Mouse (Mus musculus): ENCODE results near the gene Rab7. TPM values are rescaled to one million over a fixed set of nuclear protein-coding genes. Genes with fewer than 3 reads are reported as not detected.

Rab7 gene
- 242 and 253 TPM in 2 replicates for polyA plus RNA-seq (2015; fragmentation: Nextera tagmentation; extraction: Ambion mirVana)

- ATAC-seq (peak; percentile 99), DNase-seq (ENCODE audit: low spot score) (peak; percentile 98)
- Histone ChIP-seq H3K9ac (replicated peaks; ENCODE audit: low read depth) (peak within 1 kb of the TSS; percentile 98), H3K27me3 (replicated peaks; ENCODE audit: insufficient read depth, low read length) (no peaks in the 10 kb centered on the region), H3K4me3 (ENCODE audit: low read depth, low read length) (peak within 1 kb of the TSS; percentile 93), H3K27ac (ENCODE audit: low read length) (peak within 1 kb of the TSS; percentile 92), H3K4me1 (ENCODE audit: insufficient read depth, low read depth, low read length) (peaks cover 9% of the 10 kb centered on the region; the same call in 1 of the 2 replicates), H3K4me2 (replicated peaks; ENCODE audit: low read depth, low read length) (peak within 1 kb of the TSS; percentile 78), H3K9me3 (ENCODE audit: low read length) (no peaks in the 10 kb centered on the region), H3K36me3 (ENCODE audit: insufficient read depth, low read length) (no peaks in the 10 kb centered on the region)
- under 1% methylated on average over 50 of the region's 82 CpGs for WGBS
- no peak; the same call in 1 of the 2 replicates for TF ChIP-seq EP300 (IDR thresholded peaks at IDR 0.05)
- no peak for TF ChIP-seq CTCF (IDR thresholded peaks at IDR 0.05)
These were observed at the start of gene Rab7 for GRCm38 (mm10) chr6:88044577-88045405. Rab7 (minus strand) TSS chr6:88045270.

GRCm38 (mm10) chr6:88088971-88089370 lies 43.9 kb upstream of the Rab7 start:
- TF ChIP-seq EP300 (IDR thresholded peaks at IDR 0.05) (no peak), CTCF (IDR thresholded peaks at IDR 0.05) (peak; percentile 36)
- Histone ChIP-seq H3K9ac (replicated peaks; ENCODE audit: low read depth) (no peak overlapping the region), H3K36me3 (ENCODE audit: insufficient read depth, low read length) (peaks cover 17% of the 10 kb centered on the region; the same call in 1 of the 2 replicates), H3K9me3 (ENCODE audit: low read length) (no peaks in the 10 kb centered on the region), H3K4me3 (ENCODE audit: low read depth, low read length) (no peak overlapping the region), H3K4me2 (replicated peaks; ENCODE audit: low read depth, low read length) (no peak overlapping the region), H3K4me1 (ENCODE audit: insufficient read depth, low read depth, low read length) (peaks cover 6% of the 10 kb centered on the region; the same call in 1 of the 2 replicates), H3K27ac (ENCODE audit: low read length) (no peak overlapping the region), H3K27me3 (replicated peaks; ENCODE audit: insufficient read depth, low read length) (no peaks in the 10 kb centered on the region)
- no peak for DNase-seq (ENCODE audit: low spot score)
- 44% methylated on average over 1 of the region's 1 CpGs for WGBS
- no peak for ATAC-seq

- Histone ChIP-seq H3K27me3 (replicated peaks; ENCODE audit: insufficient read depth, low read length) (no peaks in the 10 kb centered on the region), H3K27ac (ENCODE audit: low read length) (peak within 1 kb of the TSS; percentile 74), H3K4me3 (ENCODE audit: low read depth, low read length) (peak within 1 kb of the TSS; percentile 98), H3K36me3 (ENCODE audit: insufficient read depth, low read length) (no peaks in the 10 kb centered on the region), H3K4me2 (replicated peaks; ENCODE audit: low read depth, low read length) (peak within 1 kb of the TSS; percentile 98), H3K9me3 (ENCODE audit: low read length) (no peaks in the 10 kb centered on the region), H3K9ac (replicated peaks; ENCODE audit: low read depth) (peak within 1 kb of the TSS; percentile 78), H3K4me1 (ENCODE audit: insufficient read depth, low read depth, low read length) (peaks cover 6% of the 10 kb centered on the region; the same call in 1 of the 2 replicates)
- under 1% methylated on average over 59 of the region's 71 CpGs for WGBS
- TF ChIP-seq EP300 (IDR thresholded peaks at IDR 0.05) (no peak), CTCF (IDR thresholded peaks at IDR 0.05) (no peak)
- peak; percentile 100 for ATAC-seq
- peak; percentile 96 for DNase-seq (ENCODE audit: low spot score)
These were observed 39.4 kb upstream of the Rab7 start, which contains the start of gene Rpn1 for GRCm38 (mm10) chr6:88084278-88085151. Rpn1 (plus strand) TSS chr6:88084482.

- 65% methylated on average over 3 of the region's 3 CpGs for WGBS
- no peak for DNase-seq (ENCODE audit: low spot score)
- no peak overlapping the region; the same call in 1 of the 2 replicates for H3K4me3 ChIP-seq (ENCODE audit: low read depth, low read length)
These were observed 38.6 kb upstream of the Rab7 start for GRCm38 (mm10) chr6:88083672-88084071.

GRCm38 (mm10) chr6:88083095-88083494 lies 38.0 kb upstream of the Rab7 start:
- Histone ChIP-seq H3K27me3 (replicated peaks; ENCODE audit: insufficient read depth, low read length) (no peaks in the 10 kb centered on the region), H3K4me1 (ENCODE audit: insufficient read depth, low read depth, low read length) (peaks cover 6% of the 10 kb centered on the region; the same call in 1 of the 2 replicates), H3K36me3 (ENCODE audit: insufficient read depth, low read length) (no peaks in the 10 kb centered on the region), H3K9ac (replicated peaks; ENCODE audit: low read depth) (no peak overlapping the region), H3K27ac (ENCODE audit: low read length) (no peak overlapping the region), H3K4me3 (ENCODE audit: low read depth, low read length) (no peak overlapping the region), H3K9me3 (ENCODE audit: low read length) (no peaks in the 10 kb centered on the region), H3K4me2 (replicated peaks; ENCODE audit: low read depth, low read length) (no peak overlapping the region)
- no peak for ATAC-seq
- 87% methylated on average over 7 of the region's 7 CpGs for WGBS
- no peak for DNase-seq (ENCODE audit: low spot score)
- no peak for TF ChIP-seq CTCF (IDR thresholded peaks at IDR 0.05)
- no peak for TF ChIP-seq EP300 (IDR thresholded peaks at IDR 0.05)

More at GRCm38 (mm10) chr6:88083672-88084071, 38.6 kb upstream of the Rab7 start:
- H3K27ac ChIP-seq (ENCODE audit: low read length) = peak overlapping the region; percentile 74; the same call in 1 of the 2 replicates
- no peaks in the 10 kb centered on the region for H3K9me3 ChIP-seq (ENCODE audit: low read length)
- H3K9ac ChIP-seq (replicated peaks; ENCODE audit: low read depth) = no peak overlapping the region
- no peak for ATAC-seq
- no peaks in the 10 kb centered on the region for H3K27me3 ChIP-seq (replicated peaks; ENCODE audit: insufficient read depth, low read length)
- peaks cover 6% of the 10 kb centered on the region; the same call in 1 of the 2 replicates for H3K4me1 ChIP-seq (ENCODE audit: insufficient read depth, low read depth, low read length)
- peak overlapping the region; percentile 98; the same call in 1 of the 2 replicates for H3K4me2 ChIP-seq (replicated peaks; ENCODE audit: low read depth, low read length)
- no peak for TF ChIP-seq EP300 (IDR thresholded peaks at IDR 0.05)
- H3K36me3 ChIP-seq (ENCODE audit: insufficient read depth, low read length) = no peaks in the 10 kb centered on the region
